Mouse (Mus musculus): ENCODE measurements at regions not wholly inside any gene's neighbourhood (a gene's known extent, or its start where the extent isn't known, plus 50 kb on each side); places are given as distances from the start of the nearest gene placed in this dataset.

DNA sequence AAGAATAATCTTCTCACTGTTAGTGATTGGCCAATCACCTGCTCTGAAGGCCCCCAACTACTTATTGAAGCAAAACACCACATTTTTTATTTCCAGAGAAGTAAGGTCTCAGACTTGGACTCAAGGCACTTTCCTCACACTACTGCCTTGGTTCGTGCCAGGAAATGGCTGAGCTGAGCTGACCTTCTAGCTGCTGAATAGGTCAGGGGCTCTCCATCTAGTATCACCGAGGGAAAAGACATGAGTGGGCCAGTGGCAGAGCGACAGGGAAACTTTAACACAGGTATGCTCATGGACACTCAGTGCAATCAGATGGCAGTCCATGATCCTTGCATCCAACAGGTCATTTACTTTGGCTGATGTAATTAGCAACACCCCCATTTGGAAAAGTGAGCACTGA, 635.3 kb downstream of the Insc start:
- DNase-seq (ENCODE audit: low read depth, low spot score) = no peak

DNA sequence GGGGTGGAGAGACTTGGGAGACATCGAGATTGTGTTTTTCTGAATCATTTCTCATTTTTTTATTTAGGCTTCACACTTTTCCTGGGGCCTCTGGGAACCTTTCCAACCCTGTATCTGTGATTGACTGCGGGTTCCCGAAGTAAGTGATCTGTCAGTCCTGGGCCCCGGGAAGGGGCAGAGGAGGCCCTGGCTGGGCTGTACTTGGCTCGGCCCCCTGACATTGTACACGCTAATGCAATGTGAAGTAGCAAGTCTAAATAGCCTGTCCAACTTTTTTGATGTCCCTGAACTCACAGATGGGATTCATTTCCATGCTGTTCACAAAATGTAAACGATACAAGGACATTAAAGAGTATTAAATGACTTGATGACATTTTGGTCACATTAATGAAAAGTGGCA, 636.1 kb downstream of the Insc start:
- no peak for DNase-seq (ENCODE audit: low read depth, low spot score)

DNA sequence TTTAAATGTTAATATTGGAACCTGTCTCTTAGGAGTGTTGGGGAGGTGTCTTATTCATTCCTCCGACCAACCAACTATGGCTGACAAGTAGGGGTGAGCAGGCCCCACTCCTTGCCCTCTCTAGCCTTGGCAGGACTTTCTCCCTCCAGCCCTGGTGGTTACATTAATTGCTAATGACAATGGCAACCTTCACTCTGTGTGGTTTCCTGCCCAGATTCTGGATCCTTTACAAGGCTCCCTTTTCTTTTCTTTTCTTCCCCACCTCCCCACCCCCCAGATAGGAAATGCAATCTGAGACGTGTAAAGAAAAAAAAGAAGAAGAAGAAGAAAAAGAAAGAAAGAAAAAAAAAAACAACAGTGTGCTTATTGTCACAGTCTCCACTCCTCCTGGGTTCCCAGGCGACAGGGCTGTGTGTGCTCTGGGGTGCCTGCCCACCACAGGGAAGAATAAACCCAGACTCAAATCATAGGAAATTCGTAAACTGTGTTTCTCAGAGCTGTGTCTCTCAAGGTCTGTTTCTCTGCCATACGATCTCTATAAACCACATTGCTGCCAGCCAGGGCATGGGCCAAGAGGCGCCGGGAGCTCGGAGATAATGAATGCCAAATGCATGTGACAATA, 637.6 kb downstream of the Insc start:
- no peak for DNase-seq (ENCODE audit: low read depth, low spot score)

DNA sequence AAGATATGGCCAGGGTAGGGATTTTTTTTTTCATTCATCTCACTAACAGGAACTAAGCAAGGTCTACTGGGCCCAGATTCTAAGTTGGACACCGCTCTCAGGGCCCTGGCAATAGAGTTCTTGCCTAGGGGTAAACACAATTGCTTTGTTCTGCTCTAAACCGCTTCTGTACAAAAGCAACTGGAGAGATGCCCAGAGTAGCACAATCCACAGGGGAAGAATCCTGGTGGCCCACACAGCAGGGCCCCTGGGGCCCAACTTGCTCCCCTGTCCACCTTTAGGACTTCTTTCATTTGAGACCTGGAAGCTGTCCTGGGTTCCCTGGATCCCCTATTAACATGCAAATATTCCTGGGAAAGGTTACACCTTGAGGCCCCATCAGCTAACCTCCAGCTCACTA, 639.4 kb downstream of the Insc start:
- peak; percentile 22 for DNase-seq (ENCODE audit: low read depth, low spot score)

DNA sequence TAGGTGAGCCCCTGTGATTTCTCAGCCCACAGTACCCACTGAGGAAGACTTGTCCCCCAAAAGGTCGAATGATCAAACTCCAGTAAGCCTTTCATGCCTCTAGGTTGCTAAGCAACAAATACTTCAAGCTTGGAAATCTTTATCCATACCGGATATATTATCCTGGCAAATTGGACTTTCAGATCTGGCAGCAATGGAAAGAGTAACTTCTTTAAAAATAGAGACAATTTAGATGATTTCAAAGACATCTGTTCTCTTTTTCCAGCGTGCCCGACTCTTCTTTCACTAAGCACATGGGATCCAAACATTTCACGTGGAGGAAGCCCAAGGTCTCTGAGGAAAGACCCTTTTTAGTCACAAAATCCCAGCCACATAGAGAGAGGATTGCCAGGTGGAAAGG, 645.4 kb downstream of the Insc start:
- peak; percentile 49 for DNase-seq (ENCODE audit: low read depth, low spot score)

DNA sequence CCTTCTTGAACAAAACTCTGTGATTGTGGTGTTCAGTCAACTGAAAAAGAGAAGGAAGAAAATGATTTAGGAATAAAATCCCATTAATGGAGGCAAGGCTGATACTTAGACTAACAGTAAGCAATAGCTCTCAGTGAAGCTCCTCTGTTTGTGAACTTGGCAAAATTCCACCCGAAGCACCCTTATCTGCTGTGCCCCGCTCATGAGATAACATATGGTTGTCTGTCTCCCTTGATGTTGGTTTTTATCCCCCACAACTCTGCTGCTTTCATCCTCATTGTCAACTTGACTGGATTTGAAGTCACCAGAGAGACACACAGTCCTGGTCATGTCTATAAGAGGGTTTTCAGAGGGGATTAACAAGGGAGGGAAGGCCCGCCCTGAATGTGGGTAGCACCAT, 646.1 kb downstream of the Sox6 start:
- no peak for DNase-seq (ENCODE audit: low read depth, low spot score)

DNA sequence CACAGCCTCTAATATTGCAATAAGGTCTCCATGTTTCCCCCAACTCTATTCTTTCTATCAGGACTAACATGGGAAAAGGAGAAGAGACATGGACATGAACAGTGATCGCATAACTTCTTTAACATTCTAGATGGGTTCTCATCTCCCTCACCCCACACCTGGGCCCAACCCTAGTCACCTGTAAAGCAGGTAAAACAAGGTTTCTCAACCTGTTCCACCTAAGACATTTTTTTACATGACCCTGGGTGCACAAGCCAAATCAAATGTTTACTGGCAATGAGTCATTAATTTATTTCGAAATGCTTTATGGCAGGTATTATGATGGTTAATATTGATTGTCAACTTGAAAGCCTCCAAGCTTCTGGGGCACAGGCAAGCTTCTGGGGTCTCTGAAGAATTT, 640.4 kb downstream of the Sox6 start:
- no peak for DNase-seq (ENCODE audit: low read depth, low spot score)

DNA sequence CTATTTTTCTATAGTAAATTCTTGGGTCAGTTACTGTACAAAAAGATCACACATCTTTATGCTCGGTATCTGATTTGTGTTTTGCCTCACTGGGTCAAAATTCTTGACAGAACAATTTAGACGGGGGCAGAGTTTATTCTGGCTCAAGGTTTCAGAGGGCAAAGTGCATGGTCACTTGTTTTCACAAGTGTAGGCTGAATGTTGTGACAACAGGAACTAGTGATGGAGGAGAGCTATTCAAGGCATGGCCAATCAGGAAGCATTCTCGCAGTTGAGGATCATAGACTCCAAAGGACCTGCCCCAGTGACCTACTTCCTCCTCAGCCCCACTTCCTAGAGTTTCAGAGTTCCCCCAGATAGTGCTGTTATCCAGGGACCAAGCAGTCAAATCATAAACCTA, 639.1 kb downstream of the Sox6 start:
- DNase-seq (ENCODE audit: low read depth, low spot score) = no peak

DNA sequence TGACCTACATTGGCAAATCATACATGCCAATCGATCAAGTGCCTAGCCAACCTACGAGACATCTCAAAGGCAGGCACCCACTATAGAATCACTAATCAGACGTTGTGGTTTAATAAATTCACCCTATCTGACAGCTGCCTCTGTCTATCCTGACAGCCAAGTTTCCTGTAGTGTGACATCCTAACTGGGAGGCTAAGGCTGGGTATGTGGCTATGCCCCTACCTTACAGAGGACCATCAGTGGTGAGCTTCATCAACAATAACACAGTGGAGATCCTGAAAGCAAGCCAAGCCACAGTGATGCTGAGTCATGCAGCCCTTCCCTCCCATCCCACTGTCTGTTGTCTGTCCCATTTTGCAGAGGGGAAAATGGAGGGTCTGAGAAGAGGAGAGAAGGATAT, 630.7 kb downstream of the Sox6 start:
- no peak for DNase-seq (ENCODE audit: low read depth, low spot score)

DNA sequence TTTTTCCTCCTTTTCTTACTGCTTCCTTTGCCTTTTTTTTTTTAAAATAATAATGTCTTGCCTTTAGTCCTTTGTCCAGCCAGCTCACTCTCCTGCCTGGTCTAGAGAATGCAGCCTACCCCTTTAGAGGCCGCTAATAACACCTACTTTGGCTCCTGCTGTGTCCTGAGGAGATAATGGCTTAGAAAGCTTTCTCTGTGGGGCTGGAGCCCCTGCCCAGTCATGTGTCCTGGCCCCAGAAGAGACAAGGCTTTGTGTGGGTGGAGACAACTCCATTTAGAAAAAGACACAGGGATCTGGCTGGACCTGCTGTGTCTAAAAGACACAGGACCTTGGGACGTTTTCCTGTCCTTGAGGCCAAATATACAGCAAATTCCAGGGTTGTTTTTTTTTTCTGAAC, 629.7 kb downstream of the Sox6 start:
- no peak for DNase-seq (ENCODE audit: low read depth, low spot score)

DNA sequence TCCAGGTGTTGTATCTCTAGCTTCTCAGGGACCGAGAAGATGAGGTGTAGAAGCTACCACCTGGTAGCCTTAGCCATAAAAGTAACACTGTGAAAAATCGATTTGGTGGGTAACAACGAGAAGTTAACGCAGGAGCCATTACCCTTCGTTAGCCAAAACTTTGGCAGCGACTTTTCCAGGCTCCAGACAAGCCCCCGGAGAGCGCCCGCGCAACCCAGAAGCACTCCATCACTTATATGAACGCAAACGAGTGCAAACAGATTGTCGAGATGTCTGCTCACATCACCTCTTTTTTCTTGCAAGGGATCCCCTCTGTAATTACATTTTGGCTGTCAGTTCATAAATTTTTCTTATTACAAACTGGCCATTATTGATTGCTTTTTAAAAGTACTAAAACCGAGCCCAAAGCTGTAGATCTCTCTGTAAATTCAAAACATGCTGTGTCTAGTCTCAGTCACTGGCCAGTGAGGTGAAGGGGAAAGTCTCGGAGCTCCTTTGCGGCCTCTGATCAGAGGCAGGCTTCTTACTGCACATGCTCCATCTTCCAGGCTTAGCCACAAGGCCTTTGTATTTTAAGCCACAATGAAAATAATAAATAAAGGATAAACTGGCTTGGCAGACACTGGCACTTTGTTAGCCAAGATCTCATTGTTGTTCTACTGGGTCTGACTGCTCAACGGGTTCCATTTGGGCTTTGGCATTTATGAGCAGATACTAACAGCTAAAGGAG, 627.9 kb downstream of the Sox6 start:
- no peak for DNase-seq (ENCODE audit: low read depth, low spot score)

DNA sequence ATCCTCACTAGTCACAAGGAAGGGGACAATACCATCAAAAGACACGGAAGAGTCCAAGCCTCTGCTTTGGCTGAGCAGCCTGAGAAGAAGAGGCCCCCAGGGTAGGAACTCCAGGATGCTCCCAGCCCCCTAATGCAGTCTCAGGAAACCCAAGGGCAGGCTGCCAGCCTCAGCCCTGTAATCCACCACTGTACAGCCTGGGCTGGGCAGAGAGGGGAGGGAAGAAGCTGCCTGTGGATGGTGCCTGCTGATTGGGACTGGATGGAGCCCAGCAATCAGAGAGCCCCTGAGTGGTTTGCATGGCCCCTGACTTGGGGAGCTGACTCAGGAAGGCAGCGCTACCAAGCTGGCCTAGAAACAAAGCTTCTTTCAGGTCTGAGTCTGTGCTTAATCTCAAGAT, 627.1 kb downstream of the Sox6 start:
- no peak for DNase-seq (ENCODE audit: low read depth, low spot score)

DNA sequence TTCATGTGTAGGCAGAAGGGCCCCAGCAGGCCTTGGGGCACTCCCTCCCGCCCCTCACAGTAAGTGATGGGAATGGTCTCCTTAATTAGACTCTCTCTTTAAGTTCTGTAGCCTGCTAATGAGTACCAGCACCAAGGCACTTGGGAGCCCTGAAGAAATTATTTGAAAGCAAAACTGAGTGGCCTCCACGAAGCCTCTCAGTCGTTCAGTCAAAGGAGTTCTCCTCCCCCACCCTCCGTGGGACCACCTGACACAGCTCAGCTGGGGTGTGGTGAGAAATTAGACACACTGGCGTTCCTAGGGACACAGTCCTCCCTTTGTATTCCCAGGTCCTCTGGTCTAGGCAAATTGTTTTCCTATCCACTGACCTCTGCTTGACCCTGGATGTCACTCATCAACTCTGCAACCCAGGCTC, 623.4 kb downstream of the Sox6 start:
- no peak for DNase-seq (ENCODE audit: low read depth, low spot score)
